Mouse (Mus musculus) lung, postnatal 0 days (tissue): ENCODE measurements at regions not wholly inside any gene's neighbourhood (a gene's known extent, or its start where the extent isn't known, plus 50 kb on each side); places are given as distances from the start of the nearest gene placed in this dataset.
A peak's percentile ranks its signal among the peaks of the same experiment; 100 is the strongest.

Source experiments
- ATAC-seq: fragments of 200-750 bp; cut with Nextera tagmentation; 2 replicates; pipeline ENCODE4 v1.8.0; 2017; ENCODE audit warnings: moderate library complexity
- DNase-seq: peaks from one replicate; pipeline ENCODE4 v3.0.0-alpha.2; 2016; ENCODE audit warnings: low spot score
- H3K27ac ChIP-seq: fragments of 300-500 bp; sonication (generic); 2 replicates; pipeline ENCODE4 v1.5.1; 2014; ENCODE audit warnings: antibody characterized with exemption, mild to moderate bottlenecking, low read length, mixed read lengths
- H3K27me3 ChIP-seq: fragments of 300-500 bp; sonication (generic); replicated peaks from 2 replicates; pipeline ENCODE4 v1.6.1; 2014; ENCODE audit warnings: low read length, mixed read lengths; ENCODE audit not compliant: insufficient read depth
- H3K36me3 ChIP-seq: fragments of 300-500 bp; sonication (generic); 2 replicates; pipeline ENCODE4 v1.6.1; 2014; ENCODE audit warnings: low read length, mixed read lengths; ENCODE audit not compliant: insufficient read depth
- H3K4me1 ChIP-seq: fragments of 300-500 bp; sonication (generic); 2 replicates; pipeline ENCODE4 v1.6.1; 2014; ENCODE audit warnings: antibody characterized with exemption, low read depth, low read length, mixed read lengths; ENCODE audit not compliant: insufficient read depth
- H3K4me2 ChIP-seq: fragments of 300-500 bp; sonication (generic); replicated peaks from 2 replicates; pipeline ENCODE4 v1.6.1; 2014; ENCODE audit warnings: low read depth, mild to moderate bottlenecking, low read length, moderate library complexity, mixed read lengths
- H3K4me3 ChIP-seq: fragments of 300-500 bp; sonication (generic); 2 replicates; pipeline ENCODE4 v1.5.1; 2014; ENCODE audit warnings: low read depth, low read length
- H3K9ac ChIP-seq: fragments of 300-500 bp; sonication (generic); replicated peaks from 2 replicates; pipeline ENCODE4 v1.6.1; 2014; ENCODE audit warnings: low read depth, mild to moderate bottlenecking
- H3K9me3 ChIP-seq: fragments of 300-500 bp; sonication (generic); 2 replicates; pipeline ENCODE4 v1.6.1; 2016; ENCODE audit warnings: low read length, mixed read lengths
- CTCF ChIP-seq: IDR thresholded peaks from 2 replicates; pipeline ENCODE4 v1.5.1; 2016; ENCODE audit warnings: antibody characterized with exemption, mild to moderate bottlenecking
- EP300 ChIP-seq: IDR thresholded peaks from 2 replicates; pipeline ENCODE4 v1.6.1; 2016; ENCODE audit warnings: antibody characterized with exemption, mild to moderate bottlenecking, control low read depth
- WGBS: fragments of 180-500 bp; shearing (Covaris S2); extraction: QIAGEN DNeasy Blood & Tissue Kit; methylation state at CpG from one replicate; pipeline ENCODE4 v1.1.7; 2014; 5-methylcytosine and 5-hydroxymethylcytosine counted together

- Histone ChIP-seq H3K4me2 (no peak overlapping the region), H3K4me1 (no peaks in the 10 kb centered on the region), H3K4me3 (no peak overlapping the region), H3K9ac (no peak overlapping the region), H3K27ac (no peak overlapping the region), H3K36me3 (no peaks in the 10 kb centered on the region), H3K27me3 (no peaks in the 10 kb centered on the region), H3K9me3 (no peaks in the 10 kb centered on the region)
- 82% methylated on average over 3 of the region's 3 CpGs for WGBS
- no peak for TF ChIP-seq EP300
- TF ChIP-seq CTCF: no peak
- ATAC-seq (no peak), DNase-seq (no peak)
Observed at GRCm38 (mm10) chr6:81733527-81733926, 189.9 kb upstream of the Gcfc2 start.

- Histone ChIP-seq H3K27ac (no peak overlapping the region), H3K9me3 (no peaks in the 10 kb centered on the region), H3K4me2 (no peak overlapping the region), H3K36me3 (no peaks in the 10 kb centered on the region), H3K4me3 (no peak overlapping the region), H3K27me3 (no peaks in the 10 kb centered on the region), H3K9ac (no peak overlapping the region), H3K4me1 (no peaks in the 10 kb centered on the region)
- WGBS: 86% methylated on average over 5 of the region's 5 CpGs
- DNase-seq (no peak), ATAC-seq (no peak)
- TF ChIP-seq CTCF: no peak
Observed at GRCm38 (mm10) chr6:81738466-81738865, 185.0 kb upstream of the Gcfc2 start.

- Histone ChIP-seq H3K27ac (no peak overlapping the region), H3K4me2 (no peak overlapping the region), H3K36me3 (no peaks in the 10 kb centered on the region), H3K4me1 (no peaks in the 10 kb centered on the region), H3K4me3 (no peak overlapping the region), H3K9ac (no peak overlapping the region), H3K9me3 (no peaks in the 10 kb centered on the region), H3K27me3 (no peaks in the 10 kb centered on the region)
- TF ChIP-seq EP300 (no peak), CTCF (no peak)
- DNase-seq: peak; percentile 11
- WGBS: 35% methylated on average over 3 of the region's 3 CpGs
- ATAC-seq: peak; percentile 78
Observed at GRCm38 (mm10) chr6:81749681-81750080, 173.8 kb upstream of the Gcfc2 start.

- ATAC-seq (no peak), DNase-seq (no peak)
- Histone ChIP-seq H3K27me3 (no peaks in the 10 kb centered on the region), H3K36me3 (no peaks in the 10 kb centered on the region), H3K4me2 (no peak overlapping the region), H3K27ac (no peak overlapping the region), H3K4me1 (no peaks in the 10 kb centered on the region), H3K9me3 (no peaks in the 10 kb centered on the region), H3K4me3 (no peak overlapping the region), H3K9ac (no peak overlapping the region)
- TF ChIP-seq EP300 (no peak), CTCF (no peak)
- 87% methylated on average over 5 of the region's 5 CpGs for WGBS
Observed at GRCm38 (mm10) chr6:81751631-81752030, 171.8 kb upstream of the Gcfc2 start.

DNA sequence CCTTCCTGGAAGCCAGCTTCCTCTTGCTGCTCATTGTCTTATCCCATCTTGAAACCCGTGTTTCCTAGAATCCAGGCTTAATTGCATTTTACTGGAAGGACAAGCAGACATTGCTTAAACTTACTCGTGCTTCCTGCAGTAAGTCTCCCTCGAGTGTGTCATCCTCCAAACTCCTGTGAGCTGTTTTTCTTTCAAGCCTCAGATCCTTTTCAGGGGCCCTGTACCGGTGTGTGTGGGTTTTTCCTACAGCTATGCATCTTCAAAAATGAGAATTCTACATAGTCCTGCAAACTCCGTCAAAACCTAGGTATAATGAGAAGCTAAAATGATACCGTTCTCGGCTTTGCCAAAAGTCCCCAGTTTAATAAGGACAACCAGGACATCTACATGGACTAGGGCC, 167.2 kb upstream of the Gcfc2 start:
- no peaks in the 10 kb centered on the region for H3K36me3 ChIP-seq
- WGBS: 64% methylated on average over 7 of the region's 7 CpGs
- no peak overlapping the region for H3K27ac ChIP-seq
- H3K4me2 ChIP-seq: no peak overlapping the region
- H3K27me3 ChIP-seq: no peaks in the 10 kb centered on the region
- no peaks in the 10 kb centered on the region for H3K4me1 ChIP-seq
- H3K9ac ChIP-seq: no peak overlapping the region
- DNase-seq (no peak), ATAC-seq (no peak)
- H3K9me3 ChIP-seq: no peaks in the 10 kb centered on the region
- TF ChIP-seq CTCF: no peak
- TF ChIP-seq EP300: no peak
- H3K4me3 ChIP-seq: no peak overlapping the region

DNA sequence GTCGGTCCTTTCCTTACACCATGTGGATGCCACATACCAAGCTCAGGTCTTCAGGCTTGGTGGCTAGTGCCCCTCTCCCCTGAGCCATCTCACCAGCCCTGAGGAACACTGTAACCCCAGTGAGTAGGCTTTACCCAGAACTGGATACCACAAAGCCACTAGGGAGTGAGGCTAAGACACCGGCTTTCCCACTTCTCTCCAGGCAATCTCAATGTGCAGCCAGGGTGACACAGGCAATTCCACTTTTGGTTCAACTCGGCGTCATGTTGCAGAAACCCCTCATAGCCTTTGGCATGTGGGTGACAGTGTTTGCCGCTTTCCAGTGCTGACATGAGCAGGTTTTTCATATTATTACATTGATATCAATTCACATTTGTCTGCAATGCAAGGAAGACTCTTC, 164.6 kb upstream of the Gcfc2 start:
- DNase-seq (no peak), ATAC-seq (no peak)
- Histone ChIP-seq H3K9ac (no peak overlapping the region), H3K4me1 (no peaks in the 10 kb centered on the region), H3K9me3 (no peaks in the 10 kb centered on the region), H3K4me3 (no peak overlapping the region), H3K36me3 (no peaks in the 10 kb centered on the region), H3K27ac (no peak overlapping the region), H3K4me2 (no peak overlapping the region), H3K27me3 (no peaks in the 10 kb centered on the region)
- TF ChIP-seq CTCF (no peak), EP300 (no peak)
- 71% methylated on average over 5 of the region's 5 CpGs for WGBS

DNA sequence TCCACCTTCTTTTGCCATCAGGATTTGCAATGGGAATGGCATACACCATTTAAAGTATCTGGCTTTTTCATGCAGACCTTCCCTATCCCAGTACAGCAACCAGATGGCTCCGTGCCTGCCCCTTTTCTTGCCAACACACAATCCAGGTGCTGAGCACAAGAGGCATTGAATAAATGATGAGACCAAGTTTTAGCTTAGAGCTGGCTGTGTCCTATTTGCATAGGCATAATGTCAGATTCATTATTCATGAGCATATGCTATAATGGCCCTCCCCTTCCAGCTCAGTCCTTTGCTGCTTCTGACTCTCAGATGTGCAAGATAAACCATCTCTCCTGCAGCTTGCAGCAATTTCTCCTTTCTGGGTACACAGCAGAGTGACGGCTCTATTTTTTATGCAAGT, 163.3 kb upstream of the Gcfc2 start:
- DNase-seq: no peak
- H3K27ac ChIP-seq: no peak overlapping the region
- WGBS: 73% methylated on average over 2 of the region's 2 CpGs
- H3K4me2 ChIP-seq: no peak overlapping the region
- no peak for ATAC-seq
- H3K36me3 ChIP-seq: no peaks in the 10 kb centered on the region
- no peaks in the 10 kb centered on the region for H3K9me3 ChIP-seq
- H3K4me3 ChIP-seq: no peak overlapping the region
- no peaks in the 10 kb centered on the region for H3K27me3 ChIP-seq
- H3K9ac ChIP-seq: no peak overlapping the region
- H3K4me1 ChIP-seq: no peaks in the 10 kb centered on the region
- no peak for TF ChIP-seq CTCF
- no peak for TF ChIP-seq EP300
